Mouse (Mus musculus) forebrain, embryonic 11.5 days (tissue): ENCODE measurements around the gene Elf2. TPM values are rescaled to one million over a fixed set of nuclear protein-coding genes. Genes with fewer than 3 reads are reported as not detected.
A peak's percentile ranks its signal among the peaks of the same experiment; 100 is the strongest.
"Not testable (repeated sequence)": the region's sequence is repeated elsewhere in the genome, so short reads cannot be mapped to it uniquely, and the experiment has no call there.

ENCODE experiments used
- ATAC-seq: fragments of 200-750 bp; cut with Nextera tagmentation; replicated peaks from 2 replicates; pipeline ENCODE4 v1.8.0; 2017; ENCODE audit warnings: moderate TSS enrichment; ENCODE audit not compliant: low FRiP score
- DNase-seq: peaks from one replicate; pipeline ENCODE4 v3.0.0-alpha.2; 2017; ENCODE audit warnings: low spot score
- H3K27ac ChIP-seq: fragments of 300-500 bp; sonication (generic); 2 replicates; pipeline ENCODE4 v1.5.1; 2014; ENCODE audit warnings: low read depth, low read length
- H3K27me3 ChIP-seq: fragments of 300-500 bp; sonication (generic); 2 replicates; pipeline ENCODE4 v1.6.1; 2014; ENCODE audit warnings: mild to moderate bottlenecking, low read length, mixed read lengths; ENCODE audit not compliant: control insufficient read depth, insufficient read depth
- H3K36me3 ChIP-seq: fragments of 300-500 bp; sonication (generic); 2 replicates; pipeline ENCODE4 v1.6.1; 2014; ENCODE audit warnings: mild to moderate bottlenecking, low read length, moderate library complexity, mixed read lengths; ENCODE audit not compliant: control insufficient read depth, insufficient read depth
- H3K4me1 ChIP-seq: fragments of 300-500 bp; sonication (generic); replicated peaks from 2 replicates; pipeline ENCODE4 v1.6.1; 2014; ENCODE audit warnings: low read length, mixed read lengths; ENCODE audit not compliant: control insufficient read depth, insufficient read depth
- H3K4me2 ChIP-seq: fragments of 300-500 bp; sonication (generic); 2 replicates; pipeline ENCODE4 v1.6.1; 2014; ENCODE audit warnings: low read depth, mild to moderate bottlenecking, low read length, moderate library complexity, mixed read lengths; ENCODE audit not compliant: severe bottlenecking
- H3K4me3 ChIP-seq: fragments of 300-500 bp; sonication (generic); 2 replicates; pipeline ENCODE4 v1.5.1; 2014; ENCODE audit warnings: low read depth, low read length
- H3K9ac ChIP-seq: fragments of 300-500 bp; sonication (generic); 2 replicates; pipeline ENCODE4 v1.6.1; 2014; ENCODE audit warnings: low read length
- H3K9me3 ChIP-seq: fragments of 300-500 bp; sonication (generic); 2 replicates; pipeline ENCODE4 v1.6.1; 2016; ENCODE audit warnings: low read length, mixed read lengths; ENCODE audit not compliant: control insufficient read depth
- WGBS: fragments of 180-500 bp; shearing (Covaris S2); extraction: QIAGEN DNeasy Blood & Tissue Kit; methylation state at CpG from one replicate; pipeline ENCODE4 v1.1.7; 2014; 5-methylcytosine and 5-hydroxymethylcytosine counted together
- polyA plus RNA-seq: library from polyadenylated mRNA; unstranded; fragments of >200 nt; fragmentation: Nextera tagmentation; extraction: Ambion mirVana; gene quantifications from 2 replicates; pipeline ENCODE4 v1.2.1, GENCODE M21; 2014

Gene Elf2
- polyA plus RNA-seq, 1 experiment from 2014 or later, result 48.3 TPM

- not testable (repeated sequence) for H3K4me3 ChIP-seq, DNase-seq, H3K27ac ChIP-seq, H3K9me3 ChIP-seq, H3K4me2 ChIP-seq, H3K9ac ChIP-seq, ATAC-seq, H3K27me3 ChIP-seq, H3K4me1 ChIP-seq, H3K36me3 ChIP-seq
- WGBS, result 89% methylated on average over 6 of the region's 6 CpGs
These were observed 14.5 kb upstream of the Elf2 start for GRCm38 (mm10) chr3:51354956-51355355.

GRCm38 (mm10) chr3:51354034-51354427, 13.6 kb upstream of the Elf2 start:
- DNase-seq (no peak), ATAC-seq (no peak)
- no peak overlapping the region for H3K4me2 ChIP-seq
- H3K36me3 ChIP-seq, result no peaks in the 10 kb centered on the region
- H3K9ac ChIP-seq, result no peak overlapping the region
- no peaks in the 10 kb centered on the region for H3K27me3 ChIP-seq
- H3K9me3 ChIP-seq, result no peaks in the 10 kb centered on the region
- H3K27ac ChIP-seq, result no peak overlapping the region
- peaks cover 5% of the 10 kb centered on the region for H3K4me1 ChIP-seq
- WGBS, result 74% methylated on average over 3 of the region's 3 CpGs
- H3K4me3 ChIP-seq, result no peak overlapping the region

DNA sequence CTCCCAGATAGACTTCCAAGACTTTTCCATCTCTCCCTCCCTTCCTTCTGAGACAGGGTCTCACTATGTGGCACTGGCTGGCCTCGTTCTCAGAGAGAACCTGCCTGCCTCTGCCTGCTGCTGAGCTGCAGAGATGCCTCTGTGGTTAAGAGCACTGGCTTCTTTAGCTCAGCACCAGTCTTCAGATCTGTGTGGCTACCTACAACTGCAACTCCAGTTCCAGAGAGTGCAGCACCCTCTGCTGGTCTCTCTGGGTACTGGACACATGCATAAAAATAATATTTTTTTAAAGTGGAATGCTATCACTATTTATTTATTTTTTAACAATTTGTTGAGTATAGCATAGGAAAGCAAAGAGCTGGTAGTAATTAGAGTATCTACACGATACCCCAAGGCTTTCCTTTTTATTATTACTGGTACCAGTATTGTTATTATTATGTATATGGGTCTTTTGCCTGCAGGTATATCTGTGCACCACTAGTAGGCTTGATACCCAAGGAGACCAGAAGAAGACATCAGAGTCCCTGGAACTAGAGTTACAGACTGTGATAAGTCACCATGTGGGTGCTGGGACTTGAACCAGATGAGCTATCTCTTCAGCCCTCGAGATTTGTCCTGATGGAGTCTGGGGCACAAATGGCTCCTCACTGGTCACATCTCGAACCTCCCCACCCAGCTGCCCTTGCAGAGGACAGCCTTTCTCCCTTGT, 13.0 kb upstream of the Elf2 start:
- Histone ChIP-seq H3K9me3 (no peaks in the 10 kb centered on the region), H3K9ac (no peak overlapping the region), H3K4me1 (no peaks in the 10 kb centered on the region), H3K4me2 (no peak overlapping the region), H3K27me3 (no peaks in the 10 kb centered on the region), H3K4me3 (no peak overlapping the region), H3K36me3 (no peaks in the 10 kb centered on the region), H3K27ac (no peak overlapping the region)
- 0 out of 2 replicates have a peak, but pooled peaks have one; percentile 40 for ATAC-seq
- peak; percentile 65 for DNase-seq
- 70% methylated on average over 4 of the region's 4 CpGs for WGBS

DNA sequence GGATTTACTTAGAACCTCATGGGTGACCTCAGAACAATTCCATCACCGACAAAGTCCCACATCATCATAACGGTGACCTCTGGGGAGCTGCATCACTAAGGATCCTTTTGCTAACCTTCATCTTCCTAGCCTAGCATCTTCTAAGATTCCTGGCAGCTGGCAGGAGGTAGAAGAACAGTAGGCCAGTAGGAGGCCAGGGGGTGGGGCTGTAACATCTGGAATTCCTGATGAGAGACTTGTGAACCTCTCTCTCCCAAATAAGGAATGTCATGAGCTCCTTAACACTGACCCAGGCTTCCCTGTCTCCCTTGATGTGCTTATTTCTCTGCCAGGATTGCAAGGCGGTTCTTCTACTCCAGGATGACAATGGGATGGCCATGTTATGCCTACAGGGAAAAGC, 10.3 kb upstream of the Elf2 start:
- WGBS, result 29% methylated on average over 3 of the region's 3 CpGs
- ATAC-seq, result no peak
- no peaks in the 10 kb centered on the region for H3K27me3 ChIP-seq

DNA sequence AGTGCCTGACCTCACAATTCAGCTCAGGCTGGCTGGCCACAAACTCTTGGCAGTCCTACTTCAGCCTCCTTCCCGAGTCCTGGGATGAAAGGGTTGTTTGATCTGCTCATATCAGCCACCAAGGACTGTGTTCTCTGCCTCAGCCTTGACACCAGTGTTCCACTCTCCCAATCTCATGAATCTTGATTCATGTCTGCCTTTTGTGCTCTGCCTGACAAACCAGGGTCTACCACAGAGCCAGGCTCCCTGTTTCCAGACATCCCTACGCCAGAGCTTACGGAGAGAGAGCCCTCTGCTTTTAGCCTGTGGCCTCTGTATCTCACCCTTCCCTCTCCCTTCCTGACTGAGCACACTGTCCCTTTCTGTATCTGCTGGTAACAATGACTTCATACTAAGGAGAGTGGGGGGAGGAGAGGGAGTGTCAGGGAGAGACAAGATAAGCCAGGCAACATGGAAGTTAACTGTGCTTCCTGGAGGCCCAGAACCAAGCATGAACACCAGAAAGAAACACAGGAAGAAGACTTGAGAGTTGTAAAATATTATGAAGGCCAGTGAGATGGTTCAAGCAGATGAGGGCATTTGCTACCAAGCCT, 8.3 kb upstream of the Elf2 start:
- ATAC-seq (no peak), DNase-seq (no peak)
- Histone ChIP-seq H3K9me3 (no peaks in the 10 kb centered on the region), H3K4me1 (no peaks in the 10 kb centered on the region), H3K36me3 (no peaks in the 10 kb centered on the region), H3K27me3 (no peaks in the 10 kb centered on the region), H3K9ac (no peak overlapping the region), H3K27ac (no peak overlapping the region), H3K4me3 (no peak overlapping the region), H3K4me2 (no peak overlapping the region)
- WGBS, result 60% methylated on average over 3 of the region's 3 CpGs

More for the DNA sequence above, 10.3 kb upstream of the Elf2 start:
- Histone ChIP-seq H3K9me3 (no peaks in the 10 kb centered on the region), H3K36me3 (no peaks in the 10 kb centered on the region), H3K9ac (no peak overlapping the region), H3K4me3 (no peak overlapping the region), H3K4me2 (no peak overlapping the region), H3K4me1 (no peaks in the 10 kb centered on the region), H3K27ac (no peak overlapping the region)
- no peak for DNase-seq

- H3K4me3 ChIP-seq, H3K36me3 ChIP-seq, H3K4me1 ChIP-seq, ATAC-seq, H3K27me3 ChIP-seq, H3K9me3 ChIP-seq, H3K9ac ChIP-seq, H3K27ac ChIP-seq, H3K4me2 ChIP-seq, DNase-seq: not testable (repeated sequence)
- WGBS, result 91% methylated on average over 2 of the region's 2 CpGs
These were observed 4.6 kb upstream of the Elf2 start for GRCm38 (mm10) chr3:51345017-51345416.

DNA sequence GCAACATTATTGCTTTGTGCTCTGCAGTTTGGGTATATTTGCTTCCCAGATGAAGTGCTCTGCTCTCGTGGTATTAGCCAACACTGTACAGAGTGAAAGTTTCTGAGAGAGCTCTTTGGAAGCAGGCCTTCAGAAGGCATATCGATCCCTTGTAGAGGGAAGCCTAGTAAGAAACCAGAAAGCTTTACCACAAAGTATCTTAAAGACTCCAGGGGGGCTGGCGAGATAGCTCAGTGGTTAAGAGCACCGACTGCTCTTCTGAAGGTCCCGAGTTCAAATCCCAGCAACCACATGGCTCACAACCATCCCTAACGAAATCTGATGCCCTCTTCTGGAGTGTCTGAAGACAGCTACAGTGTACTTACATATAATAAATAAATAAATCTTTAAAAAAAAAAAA, 3.7 kb upstream of the Elf2 start:
- H3K9ac ChIP-seq, ATAC-seq, H3K4me1 ChIP-seq, DNase-seq, H3K27me3 ChIP-seq, H3K9me3 ChIP-seq, H3K4me3 ChIP-seq, H3K27ac ChIP-seq, H3K4me2 ChIP-seq, H3K36me3 ChIP-seq: not testable (repeated sequence)
- 94% methylated on average over 6 of the region's 6 CpGs for WGBS

DNA sequence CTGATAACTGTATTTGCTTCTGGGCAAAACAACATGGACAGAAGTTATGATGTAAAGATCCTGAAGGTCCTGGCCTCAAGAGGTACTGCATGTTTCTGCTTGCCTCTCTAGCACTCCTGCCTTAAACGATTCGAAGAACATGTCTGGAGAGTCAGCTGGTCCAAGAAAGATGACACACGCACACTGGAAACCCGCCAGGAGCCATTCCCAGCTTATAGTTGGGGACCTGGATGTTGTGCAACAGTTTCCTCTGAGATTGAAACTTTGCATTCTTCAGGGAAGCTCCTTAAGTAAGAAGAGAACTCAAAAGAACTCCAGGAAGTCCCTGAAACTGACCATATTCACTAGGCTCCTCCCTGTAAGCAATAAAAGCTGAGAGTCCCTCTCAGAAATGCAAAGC, 2.8 kb upstream of the Elf2 start:
- ATAC-seq, result no peak

DNA sequence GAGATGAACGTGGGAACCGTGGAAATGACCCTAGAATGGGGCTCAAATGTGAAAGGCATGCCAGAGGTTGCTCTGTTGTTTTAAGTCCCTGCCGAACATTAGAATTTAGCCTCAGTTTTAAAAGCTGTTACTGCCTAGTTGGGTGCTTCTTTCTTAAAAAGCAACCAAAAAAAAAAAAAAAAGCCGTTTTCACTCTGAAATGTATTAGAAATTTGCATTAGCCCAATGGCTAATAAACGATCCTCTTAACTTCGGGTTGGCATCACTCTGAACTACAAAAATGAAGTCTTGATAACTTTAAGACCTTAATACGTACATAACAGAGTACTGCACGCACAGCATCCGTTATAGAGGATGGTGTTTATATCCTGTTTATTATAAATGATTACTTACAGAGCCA, 1.7 kb upstream of the Elf2 start:
- Histone ChIP-seq H3K36me3 (no peaks in the 10 kb centered on the region), H3K4me1 (no peaks in the 10 kb centered on the region), H3K27me3 (no peaks in the 10 kb centered on the region), H3K9ac (peak overlapping the region; percentile 97), H3K4me2 (peak overlapping the region; percentile 84), H3K9me3 (no peaks in the 10 kb centered on the region), H3K27ac (peak overlapping the region; percentile 99), H3K4me3 (peak overlapping the region; percentile 88)
- ATAC-seq (no peak), DNase-seq (no peak)
- 9% methylated on average over 9 of the region's 9 CpGs for WGBS

More for the DNA sequence above, 2.8 kb upstream of the Elf2 start:
- H3K4me1 ChIP-seq, result no peaks in the 10 kb centered on the region
- no peak overlapping the region for H3K9ac ChIP-seq
- H3K9me3 ChIP-seq, result no peaks in the 10 kb centered on the region
- no peak overlapping the region for H3K27ac ChIP-seq
- WGBS, result 97% methylated on average over 4 of the region's 4 CpGs
- no peaks in the 10 kb centered on the region for H3K36me3 ChIP-seq
- no peaks in the 10 kb centered on the region for H3K27me3 ChIP-seq
- no peak overlapping the region for H3K4me3 ChIP-seq
- H3K4me2 ChIP-seq, result no peak overlapping the region
- DNase-seq, result no peak
